Mouse (Mus musculus) liver, embryonic 13.5 days (tissue): ENCODE measurements around the gene Phtf2. TPM values are rescaled to one million over a fixed set of nuclear protein-coding genes. Genes with fewer than 3 reads are reported as not detected.
A peak's percentile ranks its signal among the peaks of the same experiment; 100 is the strongest.

ENCODE experiments used
- ATAC-seq: fragments of 200-750 bp; cut with Nextera tagmentation; 2 replicates; pipeline ENCODE4 v1.8.0; 2017; ENCODE audit warnings: low read depth, mild to moderate bottlenecking, moderate number of reproducible peaks, moderate library complexity
- DNase-seq: peaks from one replicate; pipeline ENCODE4 v3.0.0; 2022
- H3K27ac ChIP-seq: fragments of 300-500 bp; sonication (generic); 2 replicates; pipeline ENCODE4 v1.5.1; 2015; ENCODE audit warnings: moderate library complexity, mild to moderate bottlenecking, inconsistent platforms
- H3K27me3 ChIP-seq: fragments of 300-500 bp; sonication (generic); 2 replicates; pipeline ENCODE4 v1.6.1; 2015; ENCODE audit warnings: mild to moderate bottlenecking, inconsistent platforms
- H3K36me3 ChIP-seq: fragments of 300-500 bp; sonication (generic); 2 replicates; pipeline ENCODE4 v1.6.1; 2015; ENCODE audit warnings: mild to moderate bottlenecking, inconsistent platforms
- H3K4me1 ChIP-seq: fragments of 300-500 bp; sonication (generic); replicated peaks from 2 replicates; pipeline ENCODE4 v1.6.1; 2015; ENCODE audit warnings: inconsistent platforms
- H3K4me2 ChIP-seq: fragments of 300-500 bp; sonication (generic); 2 replicates; pipeline ENCODE4 v1.6.1; 2015; ENCODE audit warnings: inconsistent platforms, mild to moderate bottlenecking, moderate library complexity
- H3K4me3 ChIP-seq: fragments of 300-500 bp; sonication (generic); replicated peaks from 2 replicates; pipeline ENCODE4 v1.5.1; 2015; ENCODE audit warnings: mild to moderate bottlenecking, inconsistent platforms
- H3K9ac ChIP-seq: fragments of 300-500 bp; sonication (generic); 2 replicates; pipeline ENCODE4 v1.6.1; 2015; ENCODE audit warnings: mild to moderate bottlenecking, inconsistent platforms
- H3K9me3 ChIP-seq: fragments of 300-500 bp; sonication (generic); replicated peaks from 2 replicates; pipeline ENCODE4 v1.6.1; 2016; ENCODE audit warnings: inconsistent platforms
- WGBS: fragments of 180-500 bp; shearing (Covaris S2); methylation state at CpG from one replicate; pipeline ENCODE4 v1.1.7; 2015; ENCODE audit not compliant: insufficient replicate concordance; 5-methylcytosine and 5-hydroxymethylcytosine counted together
- polyA plus RNA-seq: library from polyadenylated mRNA; unstranded; fragments of >200 nt; fragmentation: Nextera tagmentation; extraction: Ambion mirVana; gene quantifications from 2 replicates; pipeline ENCODE4 v1.2.1, GENCODE M21; 2015

Gene Phtf2
- polyA plus RNA-seq: 6.2 and 8.7 TPM in 2 replicates

DNA sequence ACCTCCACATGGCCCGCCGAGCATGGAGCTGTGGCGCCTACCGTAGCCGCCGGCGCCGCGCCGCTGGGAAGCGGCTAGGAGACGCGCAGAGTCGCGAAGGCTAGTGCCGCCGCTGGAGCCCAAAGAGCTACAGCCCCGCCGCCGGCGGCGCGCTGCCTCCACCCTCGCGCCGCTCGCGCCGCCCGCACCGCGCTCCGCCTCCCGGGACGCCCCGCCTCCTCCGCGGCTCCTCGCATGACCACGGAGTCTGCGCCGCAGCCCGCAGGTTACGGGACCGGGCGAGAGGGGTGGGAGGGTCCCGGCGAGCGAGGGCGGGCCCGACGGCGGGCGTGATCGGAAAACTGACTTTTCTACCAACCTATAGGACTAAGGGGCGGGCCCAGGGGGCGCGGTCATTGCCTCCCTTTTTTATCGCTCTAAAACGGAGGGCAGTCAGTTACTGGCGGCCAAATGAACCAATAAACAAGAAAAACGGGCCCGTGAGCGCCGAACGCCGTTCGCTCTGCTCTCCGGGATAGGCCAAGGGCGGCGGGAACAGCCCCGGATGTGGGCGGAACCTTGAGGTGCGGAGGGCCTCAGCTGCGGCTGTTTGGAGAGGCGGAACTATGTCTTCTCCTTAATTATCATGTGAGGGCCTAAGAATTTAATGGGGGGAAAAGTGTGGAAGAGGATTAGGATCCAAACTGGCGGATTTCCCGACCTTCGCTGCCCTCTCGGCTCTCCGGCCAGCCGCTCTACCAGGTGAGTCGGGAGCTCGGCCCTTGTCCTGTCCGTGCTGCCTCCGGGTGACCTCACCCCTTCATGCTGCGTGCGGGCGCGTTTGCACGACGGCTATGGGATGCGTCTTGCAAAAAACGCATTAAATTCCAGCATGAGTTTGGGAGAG is at the start of gene Phtf2, which contains the start of gene Tmem60:
TSS of gene Phtf2 (minus strand) at position 210 of the 886 bp plus-strand sequence.
TSS of gene Tmem60 (plus strand) at position 277 of the 886 bp plus-strand sequence.
- Histone ChIP-seq H3K4me2 (peak within 1 kb of the TSS; percentile 93), H3K27ac (peak within 1 kb of the TSS; percentile 96), H3K9ac (peak within 1 kb of the TSS; percentile 96), H3K4me3 (peak within 1 kb of the TSS; percentile 91), H3K9me3 (no peaks in the 10 kb centered on the region), H3K4me1 (peaks cover 46% of the 10 kb centered on the region), H3K27me3 (no peaks in the 10 kb centered on the region), H3K36me3 (peaks cover 16% of the 10 kb centered on the region; the same call in 1 of the 2 replicates)
- 0% methylated on average over 91 of the region's 94 CpGs for WGBS
- DNase-seq (peak; percentile 99), ATAC-seq (peak; percentile 97)

GRCm38 (mm10) chr5:20931300-20931699 is 49.4 kb upstream of the Phtf2 start:
- Histone ChIP-seq H3K9ac (no peak overlapping the region), H3K9me3 (no peaks in the 10 kb centered on the region), H3K27me3 (no peaks in the 10 kb centered on the region), H3K36me3 (no peaks in the 10 kb centered on the region), H3K4me1 (peaks cover 65% of the 10 kb centered on the region), H3K4me2 (no peak overlapping the region), H3K27ac (peak overlapping the region; percentile 59), H3K4me3 (no peak overlapping the region)
- peak; percentile 63 for DNase-seq
- peak; percentile 69 for ATAC-seq
- 10% methylated on average over 3 of the region's 3 CpGs for WGBS

- DNase-seq (no peak), ATAC-seq (peak; percentile 67)
- H3K9me3 ChIP-seq: no peaks in the 10 kb centered on the region
- H3K27me3 ChIP-seq: no peaks in the 10 kb centered on the region
- H3K27ac ChIP-seq: 0 out of 2 replicates have a peak overlapping the region, but pooled peaks have one; percentile 59
- H3K4me2 ChIP-seq: no peak overlapping the region
- no peaks in the 10 kb centered on the region for H3K36me3 ChIP-seq
- peaks cover 57% of the 10 kb centered on the region for H3K4me1 ChIP-seq
- H3K9ac ChIP-seq: no peak overlapping the region
- H3K4me3 ChIP-seq: no peak overlapping the region
Observed at GRCm38 (mm10) chr5:20930430-20930829, 48.5 kb upstream of the Phtf2 start.

DNA sequence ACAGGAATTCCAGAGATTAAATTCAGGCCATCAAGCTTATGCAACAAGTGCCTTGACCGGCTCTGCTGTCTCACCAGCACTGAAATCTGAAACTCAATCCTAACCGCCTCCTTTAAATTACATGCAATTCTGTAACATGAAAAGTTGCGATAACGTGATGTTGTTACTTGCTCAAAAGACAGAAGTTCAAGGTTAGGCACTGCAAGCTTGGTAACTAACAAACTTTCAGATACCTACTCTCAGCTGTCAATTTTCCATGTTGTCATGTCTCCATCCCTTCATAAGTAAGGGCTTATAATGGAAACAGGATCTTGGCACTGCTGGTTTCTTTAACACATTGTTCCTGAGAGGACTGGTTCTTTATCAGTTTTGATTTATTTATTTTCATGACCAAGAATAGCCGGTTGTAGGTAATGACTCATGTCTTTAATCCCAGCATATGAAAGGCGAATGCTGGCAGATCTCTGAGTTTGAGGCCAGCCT is 47.8 kb upstream of the Phtf2 start:
- DNase-seq (no peak), ATAC-seq (no peak)
- Histone ChIP-seq H3K36me3 (no peaks in the 10 kb centered on the region), H3K4me1 (peaks cover 49% of the 10 kb centered on the region), H3K27me3 (no peaks in the 10 kb centered on the region), H3K4me2 (no peak overlapping the region), H3K4me3 (no peak overlapping the region), H3K9ac (no peak overlapping the region), H3K27ac (no peak overlapping the region), H3K9me3 (no peaks in the 10 kb centered on the region)
- 74% methylated on average over 6 of the region's 6 CpGs for WGBS

GRCm38 (mm10) chr5:20925451-20925850 is 43.5 kb upstream of the Phtf2 start:
- Histone ChIP-seq H3K27ac (no peak overlapping the region), H3K27me3 (no peaks in the 10 kb centered on the region), H3K9me3 (no peaks in the 10 kb centered on the region), H3K4me1 (peaks cover 11% of the 10 kb centered on the region), H3K4me3 (no peak overlapping the region), H3K9ac (no peak overlapping the region), H3K4me2 (no peak overlapping the region), H3K36me3 (peaks cover 5% of the 10 kb centered on the region; the same call in 1 of the 2 replicates)
- 67% methylated on average over 3 of the region's 3 CpGs for WGBS
- DNase-seq: no peak
- ATAC-seq: no peak

DNA sequence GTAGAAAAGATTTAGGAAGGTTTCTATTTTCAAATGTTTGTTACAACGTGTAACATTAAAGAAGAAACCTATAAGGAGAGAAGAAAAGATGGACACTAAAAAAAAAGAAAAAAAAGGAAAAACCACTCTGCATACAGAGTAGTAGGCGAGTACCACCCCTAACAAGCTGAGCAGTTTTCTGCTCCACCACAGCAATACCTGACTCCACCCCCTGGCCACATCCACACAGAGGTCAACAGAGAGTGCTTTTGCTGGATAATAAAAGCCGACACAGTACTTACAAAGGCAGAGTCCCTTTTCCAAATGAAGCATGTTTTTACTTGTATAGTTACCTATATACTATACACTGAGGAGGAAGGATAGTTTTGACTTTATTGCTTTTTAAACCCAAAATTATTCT is 42.7 kb upstream of the Phtf2 start:
- H3K4me3 ChIP-seq: no peak overlapping the region
- DNase-seq (no peak), ATAC-seq (no peak)
- peaks cover 8% of the 10 kb centered on the region for H3K36me3 ChIP-seq
- peaks cover 3% of the 10 kb centered on the region for H3K4me1 ChIP-seq
- no peak overlapping the region for H3K9ac ChIP-seq
- no peak overlapping the region for H3K4me2 ChIP-seq
- no peaks in the 10 kb centered on the region for H3K9me3 ChIP-seq
- no peaks in the 10 kb centered on the region for H3K27me3 ChIP-seq
- 64% methylated on average over 3 of the region's 3 CpGs for WGBS
- H3K27ac ChIP-seq: no peak overlapping the region

DNA sequence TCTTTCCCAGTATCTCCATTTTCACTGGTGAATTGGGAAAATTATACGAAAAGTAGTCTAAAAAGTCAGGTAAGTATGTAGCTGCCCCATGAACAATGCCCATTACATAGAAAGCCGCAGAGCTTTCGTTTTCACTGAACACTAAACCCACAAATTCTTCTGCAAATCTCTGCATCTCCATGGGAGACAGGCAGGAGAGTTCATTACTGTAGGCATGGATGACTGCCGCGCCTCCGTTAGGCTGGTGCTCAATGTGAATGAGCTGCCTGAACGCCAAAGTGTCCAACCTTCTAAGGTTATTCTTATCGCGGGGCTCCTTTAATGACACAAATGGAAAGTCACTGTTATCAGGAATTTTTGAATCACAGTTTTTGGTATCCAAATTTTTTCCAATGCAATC is 37.6 kb upstream of the Phtf2 start:
- WGBS: 92% methylated on average over 9 of the region's 9 CpGs
- no peak for ATAC-seq

DNA sequence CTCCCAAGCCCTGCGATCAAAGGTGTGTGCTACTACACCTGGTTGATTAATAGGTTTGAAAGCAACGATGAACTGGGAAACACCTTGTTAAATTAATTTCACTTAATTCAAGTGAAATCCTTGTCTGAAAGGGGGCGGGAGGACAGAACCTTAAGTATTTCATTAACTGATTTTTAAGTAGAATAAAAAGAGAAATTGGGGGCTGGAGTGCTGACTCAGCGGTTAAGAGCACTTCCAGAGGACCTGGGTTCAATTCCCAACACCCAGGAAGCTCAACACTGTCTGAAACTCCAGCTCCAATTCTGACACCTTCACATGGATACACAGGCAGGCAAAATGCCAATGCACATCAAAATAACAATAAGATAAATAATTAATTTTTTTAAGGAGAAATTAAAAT is 37.0 kb upstream of the Phtf2 start:
- Histone ChIP-seq H3K27ac (no peak overlapping the region), H3K4me3 (no peak overlapping the region), H3K9ac (no peak overlapping the region), H3K4me1 (peaks cover 4% of the 10 kb centered on the region; the same call in 1 of the 2 replicates), H3K9me3 (no peaks in the 10 kb centered on the region), H3K27me3 (no peaks in the 10 kb centered on the region), H3K4me2 (no peak overlapping the region), H3K36me3 (peaks cover 16% of the 10 kb centered on the region)
- no peak for ATAC-seq
- 88% methylated on average over 4 of the region's 4 CpGs for WGBS
- no peak for DNase-seq

More for the DNA sequence above, 37.6 kb upstream of the Phtf2 start:
- Histone ChIP-seq H3K4me3 (no peak overlapping the region), H3K36me3 (peaks cover 16% of the 10 kb centered on the region), H3K27me3 (no peaks in the 10 kb centered on the region), H3K27ac (no peak overlapping the region), H3K4me1 (peaks cover under 1% of the 10 kb centered on the region; the same call in 1 of the 2 replicates), H3K9ac (no peak overlapping the region), H3K4me2 (no peak overlapping the region), H3K9me3 (no peaks in the 10 kb centered on the region)
- no peak for DNase-seq

DNA sequence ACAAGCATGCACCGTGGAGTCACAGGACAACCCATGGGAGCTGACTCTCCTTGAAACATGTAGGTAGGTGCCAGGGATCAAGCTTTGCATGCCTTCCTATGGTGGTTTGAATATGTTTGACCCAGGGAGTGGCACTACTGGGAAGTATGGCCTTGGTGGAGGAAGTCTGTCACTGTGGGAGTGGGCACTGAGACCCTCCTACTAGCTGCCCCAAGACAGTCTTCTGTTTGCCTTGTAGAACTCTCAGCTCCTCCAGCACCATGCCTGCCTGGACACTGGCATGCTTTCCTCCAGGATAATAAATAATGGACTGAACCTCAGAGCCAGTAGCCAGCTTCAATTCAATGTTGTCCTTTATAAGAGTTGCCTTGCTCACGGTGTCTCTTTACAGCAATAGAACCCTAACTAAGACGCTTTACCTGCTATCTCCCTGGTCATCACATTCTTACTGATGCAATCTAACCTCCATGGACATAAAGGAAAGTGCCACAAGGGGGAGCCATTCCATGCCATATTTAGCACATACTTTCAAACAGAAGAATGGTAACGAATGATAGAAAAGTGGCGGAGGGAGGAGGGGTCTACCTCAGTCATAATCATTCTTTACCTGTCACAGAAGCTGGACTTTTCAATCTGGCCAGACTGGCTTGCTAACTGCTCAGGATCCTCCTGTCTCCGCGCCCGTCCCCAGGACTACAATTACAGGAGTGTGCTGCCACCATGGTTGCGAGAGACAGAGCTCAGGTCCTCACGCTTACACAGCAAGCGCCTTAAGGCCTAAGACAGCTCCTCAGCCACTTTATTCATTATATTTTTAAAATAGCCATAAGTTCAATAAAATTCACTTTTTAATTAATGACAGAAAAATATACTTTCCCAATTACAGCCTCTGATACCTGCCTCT is 31.7 kb upstream of the Phtf2 start:
- Histone ChIP-seq H3K36me3 (peaks cover 7% of the 10 kb centered on the region), H3K27me3 (no peaks in the 10 kb centered on the region), H3K4me1 (peaks cover 9% of the 10 kb centered on the region), H3K9ac (no peak overlapping the region), H3K4me3 (no peak overlapping the region), H3K4me2 (no peak overlapping the region), H3K27ac (no peak overlapping the region; the same call in 1 of the 2 replicates), H3K9me3 (no peaks in the 10 kb centered on the region)
- peak; percentile 39; the same call in 1 of the 2 replicates for ATAC-seq
- 83% methylated on average over 11 of the region's 11 CpGs for whole genome bisulfite sequencing
- DNase-seq: no peak

DNA sequence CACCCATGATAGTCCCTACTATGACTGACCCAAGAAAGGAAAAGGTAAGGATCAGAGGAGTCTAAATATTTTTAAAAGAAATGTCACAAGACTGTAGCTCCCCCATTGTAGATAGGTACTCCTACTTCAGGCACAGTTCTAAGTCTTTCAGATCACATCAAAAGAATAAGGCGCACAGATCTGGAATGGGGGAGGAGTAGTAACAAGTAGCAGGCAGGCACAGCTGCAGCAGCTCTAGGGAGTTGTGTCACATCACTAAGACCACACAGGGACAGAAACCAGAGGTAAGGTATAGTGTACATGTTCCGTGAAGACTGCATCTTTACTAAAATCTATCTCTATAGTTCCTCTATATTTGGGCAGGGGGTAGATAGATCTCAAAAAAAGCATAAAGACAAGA is 29.8 kb upstream of the Phtf2 start:
- H3K4me3 ChIP-seq: no peak overlapping the region
- no peak overlapping the region for H3K27ac ChIP-seq
- 82% methylated on average over 2 of the region's 2 CpGs for WGBS
- peaks cover 13% of the 10 kb centered on the region for H3K4me1 ChIP-seq
- no peaks in the 10 kb centered on the region for H3K27me3 ChIP-seq
- peaks cover 17% of the 10 kb centered on the region for H3K36me3 ChIP-seq
- no peak overlapping the region for H3K4me2 ChIP-seq
- no peak for ATAC-seq
- no peak overlapping the region for H3K9ac ChIP-seq
- H3K9me3 ChIP-seq: no peaks in the 10 kb centered on the region
- DNase-seq: no peak

GRCm38 (mm10) chr5:20906191-20906590 is 24.3 kb upstream of the Phtf2 start:
- DNase-seq (no peak), ATAC-seq (peak; percentile 72; the same call in 1 of the 2 replicates)
- H3K4me3 ChIP-seq: no peak overlapping the region
- H3K27ac ChIP-seq: no peak overlapping the region
- H3K4me1 ChIP-seq: peaks cover 27% of the 10 kb centered on the region
- H3K9me3 ChIP-seq: no peaks in the 10 kb centered on the region
- WGBS: 61% methylated on average over 7 of the region's 7 CpGs
- H3K36me3 ChIP-seq: peaks cover 44% of the 10 kb centered on the region
- no peaks in the 10 kb centered on the region for H3K27me3 ChIP-seq
- H3K9ac ChIP-seq: no peak overlapping the region
- H3K4me2 ChIP-seq: no peak overlapping the region
